Mouse (Mus musculus) heart, adult 11 months (tissue): ENCODE results near the gene Mbd4.
"Not testable (repeated sequence)": the region's sequence is repeated elsewhere in the genome, so short reads cannot be mapped to it uniquely, and the experiment has no call there.

Experiments
- DNase-seq: peaks from one replicate; pipeline ENCODE4 v3.0.0; 2022

Mbd4 gene

DNA sequence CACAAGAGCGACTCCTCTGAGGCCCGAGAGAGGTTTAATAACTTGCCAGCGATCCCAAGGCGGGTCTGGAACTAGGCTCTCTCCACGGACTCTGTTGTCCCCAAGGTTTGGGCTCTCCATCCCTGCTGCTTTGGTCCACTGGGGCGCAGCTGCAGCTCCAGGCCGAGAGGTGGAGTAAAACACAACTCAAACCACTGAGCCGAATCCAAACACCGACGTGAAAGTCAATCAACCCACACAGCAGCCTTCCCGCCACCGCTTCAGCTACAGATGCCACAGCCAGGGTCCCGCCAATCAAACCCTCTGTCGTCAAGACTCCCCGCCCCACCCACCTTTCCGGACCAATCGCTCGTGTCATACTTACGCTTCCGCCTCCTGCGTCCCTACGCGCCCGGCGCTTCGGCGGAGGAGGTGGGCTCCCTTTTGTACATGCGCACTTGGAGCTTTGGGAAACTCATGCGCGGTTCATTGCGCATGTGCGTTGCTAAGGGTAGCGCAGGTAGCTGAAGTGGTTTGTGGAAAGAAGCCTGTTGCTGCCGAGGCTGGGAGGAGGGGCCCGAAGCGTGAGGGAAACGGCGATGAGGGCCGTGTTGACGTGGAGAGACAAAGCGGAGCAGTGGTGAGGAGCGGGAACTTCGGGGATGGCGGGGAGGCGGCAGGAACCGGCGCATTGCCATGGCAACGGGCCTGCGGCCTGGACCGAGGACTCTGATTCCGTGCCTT lies at the start of gene Mbd4, which contains the start of gene Ift122:
Gene Mbd4, minus strand, starts transcription at position 281 of the 723 bp plus-strand sequence.
Gene Ift122, plus strand, starts transcription at position 380 of the 723 bp plus-strand sequence.
- DNase-seq = peak; percentile 100

DNA sequence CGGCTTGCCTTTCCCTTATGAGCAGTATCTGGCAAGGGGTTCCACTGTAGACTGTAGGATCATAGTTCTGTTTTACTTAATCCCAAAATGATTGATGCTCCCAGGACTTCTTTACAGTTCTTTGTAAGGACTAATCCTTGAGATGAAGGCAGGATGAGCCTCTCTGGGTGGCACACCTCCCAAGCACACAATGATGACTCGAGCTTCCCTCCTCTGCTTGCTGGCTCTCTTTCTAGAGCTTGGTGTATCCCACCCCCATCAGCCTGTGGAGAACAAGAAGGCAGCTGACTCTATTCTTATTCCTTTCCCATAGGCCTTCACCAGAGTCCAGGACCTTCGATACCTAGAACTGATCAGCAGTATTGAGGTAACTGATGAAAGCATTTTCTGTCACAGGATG lies 49.4 kb upstream of the Mbd4 start:
- DNase-seq = no peak

DNA sequence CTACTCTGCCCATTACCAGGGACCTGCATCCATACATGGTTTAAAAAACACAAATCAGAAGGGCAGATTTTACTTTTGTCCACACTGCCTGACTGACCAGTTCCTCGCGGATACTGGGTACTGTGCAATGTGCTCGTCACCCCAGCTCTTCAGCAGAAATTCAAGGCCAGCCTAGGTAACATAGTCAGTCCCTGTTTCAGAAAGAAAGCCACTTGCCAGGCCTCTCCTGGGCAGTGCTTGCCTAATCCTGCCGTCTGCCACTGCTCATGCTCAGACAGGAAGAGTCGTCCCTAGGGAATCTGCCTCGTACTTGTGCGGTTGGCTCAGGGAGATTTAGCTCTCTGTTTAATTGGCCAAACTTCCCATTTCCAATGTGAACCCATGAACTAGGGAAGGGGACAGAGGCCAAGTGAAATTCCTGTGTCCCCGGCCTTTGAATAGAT lies 48.3 kb upstream of the Mbd4 start:
- DNase-seq = peak; percentile 99

DNA sequence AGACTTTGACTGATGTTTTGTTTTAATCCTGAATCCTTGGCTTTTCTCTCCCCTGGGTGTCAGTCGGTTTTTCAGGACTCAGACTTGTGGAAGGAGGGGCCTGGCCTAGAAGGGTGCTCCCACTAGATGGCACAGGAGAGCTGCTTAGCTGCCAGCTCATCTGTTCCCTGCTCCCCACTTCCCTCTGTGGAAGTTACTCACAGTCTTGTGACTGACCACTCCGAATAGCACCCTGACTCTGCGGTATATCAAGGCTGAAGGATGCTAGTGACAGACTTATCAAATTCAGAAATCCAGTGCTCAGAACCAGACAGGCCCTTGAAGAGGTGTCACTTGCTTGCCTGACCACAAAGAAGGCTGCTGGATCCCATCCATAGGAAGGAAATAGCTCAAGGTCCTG lies 47.9 kb upstream of the Mbd4 start:
- peak; percentile 98 for DNase-seq

DNA sequence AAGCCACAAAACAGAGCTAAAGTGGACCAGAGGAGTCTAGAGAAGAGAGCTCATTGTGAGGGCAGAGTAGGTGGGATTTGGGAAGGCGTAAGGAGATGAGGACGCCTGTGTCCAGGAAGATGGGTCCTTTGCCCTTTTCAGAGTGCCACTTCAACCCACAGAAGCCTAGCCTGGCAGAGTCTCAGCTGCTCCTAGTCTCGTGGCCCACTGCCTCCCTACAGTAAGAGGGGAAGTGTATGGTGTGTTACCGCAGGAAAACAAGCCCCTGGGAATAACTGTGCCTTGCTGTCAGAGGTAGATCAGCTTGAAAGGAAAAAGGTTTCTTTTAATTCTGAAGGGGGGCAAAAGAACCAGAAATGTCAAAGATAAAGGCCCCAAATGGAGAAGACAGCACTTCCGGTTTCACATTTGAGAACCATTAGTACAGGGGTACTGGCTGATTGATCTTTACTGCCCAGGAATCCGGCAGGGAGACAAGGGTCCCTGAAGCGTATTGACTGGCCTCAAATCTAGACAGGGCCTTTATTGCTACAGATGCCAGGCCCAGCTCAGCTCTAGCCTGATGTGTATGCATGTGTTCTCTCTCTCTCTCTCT lies 44.9 kb upstream of the Mbd4 start:
- peak; percentile 91 for DNase-seq

DNA sequence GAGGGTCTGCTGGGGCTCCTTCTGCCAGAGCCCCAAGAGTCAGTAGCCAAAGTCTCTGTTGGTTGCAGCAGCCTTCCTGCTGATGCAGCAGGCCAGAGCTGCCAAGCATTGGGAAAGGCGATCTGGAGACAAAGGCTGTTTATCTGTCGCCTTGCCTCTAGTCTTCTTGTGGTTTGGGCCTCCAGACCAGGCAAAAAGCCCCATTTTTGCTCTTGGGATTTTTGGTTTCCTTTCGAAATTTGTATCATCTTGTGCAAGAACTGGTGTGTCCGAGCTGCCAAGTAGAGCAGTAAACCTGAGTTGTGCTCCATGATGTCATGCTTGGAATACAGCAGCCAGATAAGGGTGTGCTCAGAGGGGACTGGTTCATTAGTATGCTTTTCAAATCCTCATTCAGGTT lies 43.9 kb upstream of the Mbd4 start:
- peak; percentile 98 for DNase-seq

DNA sequence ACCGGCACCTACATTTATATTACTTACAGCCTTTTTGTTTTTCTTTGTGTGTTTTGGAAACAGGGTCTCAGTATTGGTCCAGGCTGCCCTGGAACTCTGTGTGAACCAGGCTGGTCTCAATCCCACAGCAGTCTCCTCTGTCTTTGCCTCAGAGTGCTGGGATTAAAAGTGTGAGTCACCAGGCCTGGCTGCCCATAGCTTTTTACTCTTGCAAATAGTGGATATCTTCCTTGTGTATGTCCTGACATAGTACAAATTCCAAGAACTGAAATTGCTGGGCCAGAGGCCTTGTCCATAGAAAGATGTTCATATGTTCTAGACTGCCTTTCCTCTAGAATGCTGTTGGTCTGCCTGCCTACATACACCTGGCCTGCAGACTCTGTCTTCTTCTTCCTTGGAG lies 43.2 kb upstream of the Mbd4 start:
- peak; percentile 90 for DNase-seq

DNA sequence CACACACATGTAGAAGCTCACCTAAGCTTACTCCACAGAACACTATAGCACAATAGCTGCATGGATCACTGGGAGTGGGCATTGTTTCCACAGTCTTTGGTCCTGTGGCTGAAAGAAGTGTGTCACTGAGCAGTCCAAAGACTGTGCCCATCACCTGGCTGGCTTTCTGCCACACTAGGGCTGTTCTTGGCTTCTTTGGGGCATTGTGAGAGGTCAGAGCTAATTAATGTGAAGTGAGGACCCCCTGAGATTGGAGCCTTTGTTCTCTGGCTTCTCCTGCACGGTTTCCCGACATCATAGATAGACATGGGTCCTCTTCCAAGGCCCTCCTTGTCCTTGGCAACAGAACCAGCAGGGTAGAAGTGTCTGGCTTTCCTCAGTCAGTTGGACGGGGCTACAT lies 39.2 kb upstream of the Mbd4 start:
- DNase-seq = peak; percentile 90

DNA sequence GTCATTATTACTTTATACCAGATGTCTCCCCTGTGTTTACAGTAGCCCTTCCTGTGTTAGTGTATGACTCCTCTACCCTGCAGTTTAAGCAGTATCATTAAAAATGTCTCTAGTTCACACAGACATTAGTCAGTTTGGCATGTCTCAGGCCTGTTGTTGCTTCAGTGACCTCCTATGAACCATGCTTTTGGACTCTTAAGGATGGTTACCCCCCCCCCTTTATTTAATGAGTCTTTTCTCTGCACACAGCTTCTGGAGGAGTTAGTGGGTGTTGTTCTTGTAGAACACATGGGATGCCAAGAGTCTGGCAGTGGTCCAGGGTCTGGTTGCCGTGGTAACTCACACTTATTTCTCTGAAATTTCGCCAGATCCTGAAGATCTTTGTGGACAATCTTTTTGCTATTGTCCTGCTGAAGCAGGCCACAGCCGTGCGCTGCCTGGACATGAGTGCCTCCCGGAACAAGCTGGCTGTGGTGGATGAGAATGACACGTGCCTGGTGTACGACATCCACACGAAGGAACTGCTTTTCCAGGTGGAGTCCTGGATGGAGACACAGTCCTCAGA lies 38.4 kb upstream of the Mbd4 start:
- peak; percentile 96 for DNase-seq

DNA sequence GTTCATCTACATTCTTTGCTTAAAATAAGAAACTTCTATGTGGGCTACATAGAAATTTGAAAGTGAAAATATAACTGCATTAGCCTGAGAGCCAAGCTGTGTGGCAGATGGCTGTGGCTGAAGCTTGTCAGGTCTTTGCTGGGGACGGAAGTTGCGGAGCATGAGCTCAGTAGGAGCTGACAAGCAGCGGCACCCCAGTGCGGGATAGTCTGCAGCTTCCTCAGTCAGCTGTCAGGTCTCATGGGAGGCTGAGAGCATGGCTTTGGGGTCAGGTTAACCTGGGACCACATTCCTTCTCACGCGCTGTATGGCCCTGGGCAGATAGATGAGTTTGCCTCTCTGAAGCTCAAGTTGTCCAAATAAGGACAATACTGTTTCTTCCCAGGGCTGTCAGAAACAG lies 37.9 kb upstream of the Mbd4 start:
- DNase-seq = peak; percentile 90

DNA sequence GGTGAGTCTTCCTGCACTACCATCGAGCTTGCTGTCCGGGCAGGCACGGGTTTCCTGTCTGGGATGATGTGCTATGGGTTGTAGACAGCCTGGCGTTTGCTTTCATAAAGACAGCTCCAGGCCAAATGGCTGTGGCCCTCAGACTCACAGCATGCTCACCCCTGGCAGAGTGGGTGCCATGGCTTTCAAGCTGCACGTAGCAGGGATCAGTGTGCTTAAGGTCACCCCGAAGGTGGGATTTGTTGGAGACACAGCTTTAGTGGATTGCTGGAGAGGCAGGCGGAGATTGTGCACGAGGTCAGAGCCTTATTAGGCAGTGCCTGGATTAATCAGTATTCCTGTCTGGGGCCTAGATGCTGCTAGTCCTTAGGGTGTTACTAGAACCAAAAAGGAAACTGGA lies 37.4 kb upstream of the Mbd4 start:
- peak; percentile 89 for DNase-seq

DNA sequence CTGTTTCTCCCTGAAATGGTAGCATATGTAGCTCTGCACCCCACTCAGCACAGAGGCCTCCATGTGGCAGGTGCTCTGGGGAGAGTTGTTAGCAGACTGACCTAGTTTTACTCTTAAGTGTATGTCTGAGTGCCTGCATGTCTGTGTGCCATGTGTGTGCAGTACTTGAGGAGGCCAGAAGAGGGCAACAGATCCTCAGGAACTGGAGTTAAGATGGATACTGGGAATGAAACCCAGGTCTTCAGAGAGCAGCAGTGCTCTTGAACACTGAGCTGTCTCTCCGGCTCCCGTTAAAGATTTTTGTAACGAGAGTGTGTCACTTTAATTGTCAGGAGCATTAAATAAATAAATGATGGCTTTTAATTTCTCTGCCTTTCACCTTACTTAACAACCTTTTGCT lies 35.1 kb upstream of the Mbd4 start:
- DNase-seq = no peak

DNA sequence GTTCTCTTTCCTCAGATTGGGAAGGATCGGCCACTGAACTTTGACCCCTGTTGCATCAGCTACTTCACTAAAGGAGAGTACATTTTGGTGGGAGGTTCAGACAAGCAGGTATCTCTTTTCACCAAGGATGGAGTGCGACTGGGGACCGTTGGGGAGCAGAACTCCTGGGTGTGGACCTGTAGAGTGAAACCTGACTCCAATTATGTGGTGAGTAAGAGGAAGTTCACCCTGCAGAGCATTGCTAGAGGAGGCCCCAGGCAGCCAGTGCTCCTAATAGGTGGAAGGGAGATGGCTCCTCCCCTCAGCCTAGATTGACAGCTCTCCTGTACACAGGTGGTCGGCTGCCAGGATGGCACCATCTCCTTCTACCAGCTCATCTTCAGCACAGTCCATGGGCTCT lies 33.7 kb upstream of the Mbd4 start:
- DNase-seq = peak; percentile 88

DNA sequence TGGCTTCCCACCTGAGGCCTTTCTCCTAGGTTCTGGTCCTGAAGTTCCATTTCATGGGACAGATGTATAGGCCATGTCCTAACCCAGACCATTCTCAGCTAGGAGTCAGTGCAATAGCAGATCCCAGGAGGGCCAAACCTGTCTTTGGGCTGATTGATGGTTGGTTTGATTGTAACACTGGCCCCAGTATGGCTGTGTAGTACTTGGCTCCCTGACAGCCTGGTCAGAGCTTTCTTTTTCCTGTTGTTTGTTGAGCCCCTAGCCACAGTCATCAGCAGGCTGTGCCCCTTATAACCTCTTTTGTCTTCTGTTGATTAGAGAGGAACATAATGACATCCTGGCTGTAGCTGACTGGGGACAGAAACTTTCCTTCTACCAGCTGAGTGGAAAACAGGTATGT lies 30.8 kb upstream of the Mbd4 start:
- no peak for DNase-seq

DNA sequence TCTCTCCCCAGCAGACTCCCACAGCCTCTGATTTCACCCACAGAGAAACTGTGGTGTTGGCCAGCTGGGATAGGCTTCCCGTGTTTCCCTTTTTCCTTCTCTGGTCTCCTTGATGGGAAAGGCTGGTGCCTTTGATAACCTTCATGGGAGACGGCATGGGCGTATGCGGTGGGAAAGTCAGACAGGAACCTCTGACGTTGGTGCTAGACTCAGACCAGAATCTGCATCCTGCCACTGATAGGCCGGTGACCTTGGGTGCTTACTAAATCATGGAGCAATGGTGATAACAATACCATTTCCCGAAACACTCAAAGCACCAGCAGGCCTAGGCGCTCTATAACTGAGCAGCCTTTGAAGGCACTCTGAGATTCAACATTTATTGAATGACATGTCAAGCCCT lies 27.6 kb upstream of the Mbd4 start:
- DNase-seq = peak; percentile 97

DNA sequence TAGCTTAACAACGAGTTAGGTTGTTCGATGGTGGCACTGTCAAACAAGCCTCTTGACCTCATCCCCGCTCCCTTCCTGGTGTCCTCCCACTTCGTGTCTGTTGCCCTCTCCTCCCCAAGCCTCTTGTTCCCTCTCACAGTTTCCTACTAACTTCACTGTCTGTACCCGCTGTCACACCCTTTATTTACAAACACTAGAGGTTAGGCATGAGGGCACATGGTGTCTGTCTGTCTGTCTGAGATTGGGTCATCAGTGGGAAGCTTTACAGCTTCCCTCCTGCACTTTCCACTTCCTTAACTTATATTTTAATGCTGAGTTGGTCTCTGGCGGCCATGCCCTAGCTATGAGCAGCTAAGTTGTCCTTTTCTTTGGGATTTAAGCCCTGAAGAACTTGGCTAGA lies 26.6 kb upstream of the Mbd4 start:
- DNase-seq = no peak

DNA sequence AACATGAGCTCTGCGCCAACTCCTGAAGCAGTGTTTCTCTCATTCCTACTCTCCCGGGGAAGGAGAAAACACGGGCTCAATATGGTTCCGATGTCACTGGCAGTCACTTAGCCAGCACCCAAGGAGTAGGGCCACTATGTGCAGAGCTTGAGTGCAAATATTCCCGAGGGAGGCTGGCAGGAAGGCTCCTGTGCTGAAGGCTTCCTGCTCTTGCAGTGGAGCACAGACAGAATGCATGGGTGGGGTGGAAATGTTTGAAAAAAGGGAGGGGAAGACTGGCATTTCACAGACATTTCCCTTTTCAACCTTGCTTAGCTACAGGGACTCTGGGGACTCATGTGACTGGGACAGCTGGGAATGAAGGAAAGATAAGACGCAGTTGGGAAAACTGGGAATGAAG lies 25.5 kb upstream of the Mbd4 start:
- peak; percentile 96 for DNase-seq

DNA sequence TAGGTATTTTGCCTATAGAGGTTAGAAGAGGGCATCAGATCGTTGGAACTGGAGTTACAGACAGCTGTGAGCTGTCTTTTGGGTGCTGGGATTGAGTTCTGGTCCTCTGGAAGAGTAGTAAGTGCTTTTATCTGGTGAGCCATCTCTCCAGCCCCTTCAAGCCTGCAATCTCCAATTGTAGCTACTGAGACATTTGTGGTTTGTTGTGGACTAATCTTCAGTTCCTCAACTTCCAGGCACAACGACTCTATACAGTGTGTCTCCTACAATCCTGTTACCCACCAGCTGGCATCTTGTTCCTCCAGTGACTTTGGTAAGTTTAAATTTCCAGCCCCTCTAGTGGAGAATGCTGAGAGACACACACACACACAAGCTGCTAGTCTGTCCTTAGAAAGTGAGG lies 24.1 kb upstream of the Mbd4 start:
- no peak for DNase-seq

DNA sequence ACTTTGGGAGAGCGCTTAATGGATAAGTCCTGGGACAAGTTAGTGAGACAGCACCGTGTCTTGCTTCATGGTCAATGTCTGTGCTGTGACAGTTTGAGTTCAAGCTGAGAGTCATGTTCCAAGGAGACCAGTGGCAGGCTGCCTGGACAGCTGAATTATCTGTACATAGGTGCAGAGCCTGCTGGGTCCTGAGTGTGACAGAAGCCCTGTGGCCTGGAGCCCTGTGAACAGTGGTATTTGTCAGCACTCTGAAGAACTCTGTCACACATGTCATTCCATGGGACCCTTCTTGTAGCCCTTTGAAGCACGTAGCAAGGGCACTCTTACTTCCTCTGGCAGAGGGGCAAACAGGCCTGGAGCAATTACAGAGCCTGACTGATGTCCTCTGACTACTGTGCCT lies 18.1 kb upstream of the Mbd4 start:
- DNase-seq = not testable (repeated sequence)

DNA sequence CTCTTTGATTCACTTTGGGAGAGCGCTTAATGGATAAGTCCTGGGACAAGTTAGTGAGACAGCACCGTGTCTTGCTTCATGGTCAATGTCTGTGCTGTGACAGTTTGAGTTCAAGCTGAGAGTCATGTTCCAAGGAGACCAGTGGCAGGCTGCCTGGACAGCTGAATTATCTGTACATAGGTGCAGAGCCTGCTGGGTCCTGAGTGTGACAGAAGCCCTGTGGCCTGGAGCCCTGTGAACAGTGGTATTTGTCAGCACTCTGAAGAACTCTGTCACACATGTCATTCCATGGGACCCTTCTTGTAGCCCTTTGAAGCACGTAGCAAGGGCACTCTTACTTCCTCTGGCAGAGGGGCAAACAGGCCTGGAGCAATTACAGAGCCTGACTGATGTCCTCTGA lies 14.0 kb upstream of the Mbd4 start:
- not testable (repeated sequence) for DNase-seq

DNA sequence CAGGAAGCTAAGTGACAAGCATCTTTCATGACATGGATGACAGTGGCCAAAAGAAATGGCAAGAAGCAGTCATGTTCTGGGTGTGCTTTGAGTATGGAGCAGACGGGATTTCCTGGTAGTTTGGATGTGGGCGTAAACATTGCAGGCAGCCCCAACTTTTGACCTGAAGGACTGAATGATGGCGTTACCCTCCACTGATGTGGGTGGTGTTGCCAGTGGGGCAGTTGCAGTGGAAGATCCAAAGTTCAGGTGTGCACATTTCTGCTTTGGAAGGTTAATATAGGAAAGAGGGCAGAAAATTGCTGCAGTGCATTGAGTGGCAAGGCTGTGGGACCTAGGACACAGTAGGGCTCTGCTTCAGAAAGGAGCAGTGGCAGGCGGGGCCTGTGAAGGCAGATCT lies 12.1 kb upstream of the Mbd4 start:
- no peak for DNase-seq

DNA sequence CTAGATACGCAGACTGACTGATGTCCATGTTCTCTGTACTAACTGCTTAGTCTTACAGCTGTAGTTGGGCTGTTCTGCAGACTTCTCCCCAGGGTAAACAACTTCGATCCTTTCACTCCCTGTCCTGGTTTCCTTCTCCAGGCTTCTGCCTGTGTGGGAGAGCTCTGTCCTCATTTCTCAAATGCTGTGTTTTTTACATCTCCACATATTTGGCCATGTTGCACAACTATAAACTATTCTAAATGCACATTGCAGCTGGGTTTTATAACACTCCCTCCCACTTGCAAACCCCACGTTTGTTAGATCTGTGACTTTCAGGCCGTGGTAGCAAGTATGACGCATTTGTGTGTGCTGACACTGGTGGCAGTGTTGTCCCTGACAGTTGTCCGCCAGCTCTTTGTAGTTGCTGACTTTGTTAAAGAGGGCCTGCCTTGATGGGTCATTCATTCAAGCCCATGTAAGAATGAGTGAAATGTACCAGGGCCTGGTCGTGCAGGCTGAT lies 10.2 kb upstream of the Mbd4 start:
- no peak for DNase-seq

DNA sequence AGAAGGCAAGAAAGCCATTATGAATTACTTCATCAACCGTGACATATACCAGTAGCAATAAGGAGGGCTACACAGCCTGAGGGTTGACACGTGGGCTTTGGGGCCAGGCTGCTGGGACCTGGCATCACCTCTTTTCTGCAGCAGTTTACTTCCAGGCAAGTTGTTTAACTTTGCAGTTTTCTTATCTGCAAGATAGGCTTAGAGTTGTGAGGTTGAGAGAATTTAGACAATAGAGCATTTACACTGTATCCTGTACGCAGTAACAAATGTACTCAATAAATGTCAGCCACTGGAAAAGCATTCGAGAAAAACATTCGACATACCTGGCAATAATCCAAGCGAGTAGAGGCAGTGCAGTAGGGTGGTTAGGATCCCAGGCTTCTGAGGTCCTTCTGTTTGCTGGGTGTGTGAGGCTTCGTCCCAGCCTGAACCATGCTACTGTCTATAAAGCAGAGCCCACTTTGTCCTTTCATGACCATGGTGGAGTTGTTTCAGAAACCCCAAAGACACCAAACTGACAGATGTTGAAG lies 6.9 kb upstream of the Mbd4 start:
- no peak for DNase-seq

DNA sequence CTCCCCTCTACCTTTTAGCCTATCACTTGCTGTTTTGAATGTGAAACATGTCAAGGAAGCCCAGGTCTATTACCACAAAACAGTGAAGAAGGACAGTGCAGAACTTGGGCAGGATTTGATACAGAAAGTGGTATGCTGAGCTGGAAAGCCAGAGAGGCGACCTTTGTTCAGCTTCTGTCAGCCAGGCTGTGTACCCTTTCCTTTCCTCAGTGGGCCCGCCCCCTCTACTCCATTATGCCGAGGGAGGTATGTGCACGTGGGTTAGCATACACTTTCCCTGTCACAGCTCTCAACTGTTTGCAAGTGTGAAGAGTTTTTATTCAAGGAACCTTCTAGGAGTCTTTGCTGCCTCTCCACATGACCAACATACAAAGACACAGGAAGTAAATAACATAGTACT lies 6.1 kb upstream of the Mbd4 start:
- DNase-seq = no peak
